Mouse (Mus musculus) megakaryocyte, embryonic 14.5 days (primary cell): Measurements from ENCODE around the gene Olfr1417.

Experiments
- FLI1 ChIP-seq: IDR thresholded peaks from 2 replicates; pipeline ENCODE4 v1.6.1; 2012; ENCODE audit warnings: low read length, inconsistent platforms, mixed read lengths
- GATA1 ChIP-seq: IDR thresholded peaks from 3 replicates; pipeline ENCODE4 v1.6.1; 2012; ENCODE audit warnings: mixed read lengths, low read length, inconsistent platforms, borderline replicate concordance

DNA sequence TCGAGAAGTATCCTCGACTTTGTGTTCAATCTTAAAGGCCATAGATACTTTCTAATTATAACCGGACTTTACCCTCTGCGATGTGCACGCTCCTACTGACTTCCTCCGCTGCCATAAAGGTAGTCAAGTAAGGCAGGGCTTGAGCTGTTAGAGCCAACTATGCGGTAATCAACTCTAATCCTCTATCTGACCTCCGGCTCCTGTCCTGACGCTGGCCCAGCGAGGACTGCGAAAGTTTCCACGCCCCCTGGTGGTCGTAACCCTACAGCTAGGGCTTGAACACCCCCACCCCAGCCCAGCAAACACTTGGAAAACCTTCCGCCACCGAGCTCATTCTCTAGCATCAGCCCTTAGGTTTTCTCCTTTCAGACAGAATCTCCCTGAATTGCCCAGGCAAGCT is 19.2 kb downstream of the Olfr1417 start:
- TF ChIP-seq GATA1 (no peak), FLI1 (no peak)
